Mouse (Mus musculus): ENCODE results near the gene Krtap4-7. TPM values are rescaled to one million over a fixed set of nuclear protein-coding genes. Genes with fewer than 3 reads are reported as not detected.
"Not testable (repeated sequence)": the region's sequence is repeated elsewhere in the genome, so short reads cannot be mapped to it uniquely, and the experiment has no call there.

The Krtap4-7 gene
- total RNA-seq (2021), result not detected
- long read RNA-seq, experiment 1, result 0 reads
- long read RNA-seq, experiment 2, result 0 reads

GRCm38 (mm10) chr11:99643635-99644139, at the start of gene Krtap4-7:
TSS of gene Krtap4-7 (minus strand) at chr11:99644089.
- DNase-seq; intact Hi-C loops (cut with DNase I; ENCODE audit: low total_unique reads): not testable (repeated sequence)

GRCm38 (mm10) chr11:99690463-99690862, 46.6 kb upstream of the Krtap4-7 start, which contains the start of gene Gm14190:
TSS of gene Gm14190 (minus strand) at chr11:99690740.
- DNase-seq, result no peak
- intact Hi-C loops (cut with DNase I; ENCODE audit: low total_unique reads), result no loop called here

GRCm38 (mm10) chr11:99685235-99685634, 41.3 kb upstream of the Krtap4-7 start:
- not testable (repeated sequence) for DNase-seq
- intact Hi-C loops (cut with DNase I; ENCODE audit: low total_unique reads), result loop anchor here (5.0 kb wide), 1 partner anchor 37 kb away; no protein-coding TSS in a partner anchor

- intact Hi-C loops (cut with DNase I; ENCODE audit: low total_unique reads), result no loop called here
- DNase-seq, result no peak
Measured at GRCm38 (mm10) chr11:99683481-99683880, 39.6 kb upstream of the Krtap4-7 start.

- no peak for DNase-seq
- intact Hi-C loops (cut with DNase I; ENCODE audit: low total_unique reads), result no loop called here
Measured at GRCm38 (mm10) chr11:99665860-99666259, 22.0 kb upstream of the Krtap4-7 start, which contains the start of gene Krtap4-6. TSS of gene Krtap4-6 (minus strand) at chr11:99665960.

GRCm38 (mm10) chr11:99662802-99663201, 18.9 kb upstream of the Krtap4-7 start:
- no peak for DNase-seq
- intact Hi-C loops (cut with DNase I; ENCODE audit: low total_unique reads), result no loop called here

GRCm38 (mm10) chr11:99659256-99659655, 15.4 kb upstream of the Krtap4-7 start:
- no peak for DNase-seq
- intact Hi-C loops (cut with DNase I; ENCODE audit: low total_unique reads), result no loop called here

- intact Hi-C loops (cut with DNase I; ENCODE audit: low total_unique reads); DNase-seq: not testable (repeated sequence)
Measured at GRCm38 (mm10) chr11:99658467-99659010, 14.7 kb upstream of the Krtap4-7 start, which contains the start of gene Gm11563. TSS of gene Gm11563 (minus strand) at chr11:99658960.

GRCm38 (mm10) chr11:99657051-99657450, 13.2 kb upstream of the Krtap4-7 start:
- no peak for DNase-seq
- intact Hi-C loops (cut with DNase I; ENCODE audit: low total_unique reads), result no loop called here

- no peak for DNase-seq
- intact Hi-C loops (cut with DNase I; ENCODE audit: low total_unique reads), result no loop called here
Measured at GRCm38 (mm10) chr11:99650136-99650535, 6.2 kb upstream of the Krtap4-7 start, which contains the start of gene Gm11555. TSS of gene Gm11555 (minus strand) at chr11:99650236.

GRCm38 (mm10) chr11:99646444-99646843, 2.6 kb upstream of the Krtap4-7 start:
- DNase-seq, result peak; percentile 9
- intact Hi-C loops (cut with DNase I; ENCODE audit: low total_unique reads), result no loop called here

GRCm38 (mm10) chr11:99644351-99644750, 462 bp upstream of the Krtap4-7 start:
- intact Hi-C loops (cut with DNase I; ENCODE audit: low total_unique reads), result no loop called here
- no peak for DNase-seq

GRCm38 (mm10) chr11:99640926-99641325, 3.0 kb downstream of the Krtap4-7 start:
- intact Hi-C loops (cut with DNase I; ENCODE audit: low total_unique reads), result no loop called here
- no peak for DNase-seq

GRCm38 (mm10) chr11:99637086-99637485, 6.8 kb downstream of the Krtap4-7 start:
- no peak for DNase-seq
- intact Hi-C loops (cut with DNase I; ENCODE audit: low total_unique reads), result no loop called here

- no peak for DNase-seq
- intact Hi-C loops (cut with DNase I; ENCODE audit: low total_unique reads), result no loop called here
Measured at GRCm38 (mm10) chr11:99634653-99635134, 9.2 kb downstream of the Krtap4-7 start, which contains the start of gene Krtap4-2. TSS of gene Krtap4-2 (minus strand) at chr11:99635084.

GRCm38 (mm10) chr11:99633293-99633692, 10.6 kb downstream of the Krtap4-7 start:
- DNase-seq, result no peak
- intact Hi-C loops (cut with DNase I; ENCODE audit: low total_unique reads), result no loop called here

GRCm38 (mm10) chr11:99630890-99631289, 13.0 kb downstream of the Krtap4-7 start:
- intact Hi-C loops (cut with DNase I; ENCODE audit: low total_unique reads), result no loop called here
- no peak for DNase-seq

- no peak for DNase-seq
- intact Hi-C loops (cut with DNase I; ENCODE audit: low total_unique reads), result no loop called here
Measured at GRCm38 (mm10) chr11:99628138-99628537, 15.8 kb downstream of the Krtap4-7 start, which contains the start of gene Krtap4-1. TSS of gene Krtap4-1 (minus strand) at chr11:99628238.

GRCm38 (mm10) chr11:99620335-99620734, 23.6 kb downstream of the Krtap4-7 start, which contains the start of gene Gm11562:
TSS of gene Gm11562 (minus strand) at chr11:99620435.
- no peak for DNase-seq
- intact Hi-C loops (cut with DNase I; ENCODE audit: low total_unique reads), result no loop called here

- intact Hi-C loops (cut with DNase I; ENCODE audit: low total_unique reads), result no loop called here
- no peak for DNase-seq
Measured at GRCm38 (mm10) chr11:99614796-99615363, 29.0 kb downstream of the Krtap4-7 start, which contains the start of gene Krtap2-4. TSS of gene Krtap2-4 (minus strand) at chr11:99614846.
